Comparison of ENCODE assay signal across 8 mouse cellular contexts in the genomic region with DNA sequence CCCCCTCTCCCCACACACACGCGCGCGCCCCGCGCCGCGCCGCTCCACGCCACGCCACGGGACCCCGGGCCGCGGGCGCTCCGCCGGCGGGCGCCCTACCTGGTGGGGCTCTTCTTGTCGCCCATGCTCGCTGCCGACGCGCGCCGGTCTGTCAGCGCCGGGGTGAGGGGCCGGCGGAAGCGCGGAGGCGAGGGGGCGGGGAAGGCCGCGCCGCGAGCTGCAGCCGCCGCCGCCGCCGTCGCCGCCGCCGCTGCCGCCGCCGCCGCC. TPM values are rescaled to one million over a fixed set of nuclear protein-coding genes. Genes with fewer than 3 reads are reported as not detected.
DNase-seq lines count a peak whose midpoint lies in the region; ATAC-seq and TF ChIP-seq lines count a peak whose summit lies in the region.

No protein-coding gene starts in this region.

- H3K36me3 ChIP-seq in heart, embryonic 16.5 days (ENCODE audit: control insufficient read depth, insufficient read depth) = no peaks in the 10 kb centered on the region
- H3K36me3 ChIP-seq in G1E (replicated peaks) = peaks cover 16% of the 10 kb centered on the region
- 0 out of 2 replicates have a peak, but pooled peaks cover 2% of the 10 kb centered on the region for H3K36me3 ChIP-seq in forebrain, postnatal 0 days (ENCODE audit: insufficient read depth)
- peaks cover under 1% of the 10 kb centered on the region; the same call in 1 of the 2 replicates for H3K36me3 ChIP-seq in liver, postnatal 0 days (replicated peaks; ENCODE audit: insufficient read depth, low read length)

- under 1% methylated on average over 28 of the region's 52 CpGs for WGBS in heart, embryonic 16.5 days
- WGBS in forebrain, postnatal 0 days = 2% methylated on average over 20 of the region's 52 CpGs
- no CpG with 5 or more reads among the region's 52 CpGs for WGBS in liver, postnatal 0 days (ENCODE audit: insufficient replicate concordance)

- no peak for DNase-seq in heart, adult 8-10 months (ENCODE audit: low spot score)
- DNase-seq in G1E (ENCODE audit: low spot score) = no peak
- DNase-seq in forebrain, postnatal 0 days = no peak
- DNase-seq in liver, postnatal 0 days = no peak
- no peak for DNase-seq in frontal cortex, postnatal 36 days (ENCODE audit: low spot score in 2 of 2)
- no peak for DNase-seq in urinary bladder, postnatal 14 days (ENCODE audit: low spot score)

- no peak for ATAC-seq in heart, embryonic 16.5 days (replicated peaks; ENCODE audit: extremely low read depth, insufficient read depth, low FRiP score)
- ATAC-seq in G1E (ENCODE audit: extremely low read depth, insufficient number of reproducible peaks, low FRiP score, poor library complexity, severe bottlenecking) = no peak
- peak; percentile 51 for ATAC-seq in forebrain, postnatal 0 days
- no peak for ATAC-seq in liver, postnatal 0 days
- ATAC-seq in activated CD4-positive, CD25-positive, alpha-beta regulatory T cell, adult 4 months = no peak

- no peak for TF ChIP-seq EP300 in liver, postnatal 0 days (IDR thresholded peaks at IDR 0.05; ENCODE audit: low read depth)

- peak overlapping the region; percentile 88 for H3K4me3 ChIP-seq in heart, embryonic 16.5 days (ENCODE audit: low read length)
- H3K4me3 ChIP-seq in G1E (ENCODE audit: low read depth, low read length) = peak overlapping the region; percentile 87
- H3K4me3 ChIP-seq in forebrain, postnatal 0 days (ENCODE audit: low read depth, low read length) = peak overlapping the region; percentile 99
- peak overlapping the region; percentile 69 for H3K4me3 ChIP-seq in liver, postnatal 0 days (ENCODE audit: low read depth, low read length)

- H3K9ac ChIP-seq in heart, embryonic 16.5 days (ENCODE audit: low read length) = peak overlapping the region; percentile 76
- H3K9ac ChIP-seq in forebrain, postnatal 0 days = peak overlapping the region; percentile 83
- peak overlapping the region; percentile 92 for H3K9ac ChIP-seq in liver, postnatal 0 days (replicated peaks)

- no peaks in the 10 kb centered on the region for H3K9me3 ChIP-seq in heart, embryonic 16.5 days (replicated peaks; ENCODE audit: control insufficient read depth, low read length)
- H3K9me3 ChIP-seq in G1E (replicated peaks) = no peaks in the 10 kb centered on the region
- H3K9me3 ChIP-seq in forebrain, postnatal 0 days (ENCODE audit: low read length) = no peaks in the 10 kb centered on the region
- H3K9me3 ChIP-seq in liver, postnatal 0 days (ENCODE audit: low read length) = no peaks in the 10 kb centered on the region

- no peaks in the 10 kb centered on the region for H3K27me3 ChIP-seq in heart, embryonic 16.5 days (ENCODE audit: control insufficient read depth, insufficient read depth, low read length)
- peaks cover 31% of the 10 kb centered on the region for H3K27me3 ChIP-seq in G1E (ENCODE audit: insufficient read depth, low read length)
- no peaks in the 10 kb centered on the region for H3K27me3 ChIP-seq in forebrain, postnatal 0 days (ENCODE audit: insufficient read depth, low read length)
- no peaks in the 10 kb centered on the region for H3K27me3 ChIP-seq in liver, postnatal 0 days (ENCODE audit: insufficient read depth, low read length)

- no peak for TF ChIP-seq CTCF in G1E (IDR thresholded peaks at IDR 0.05; ENCODE audit: low read depth, low read length)
- TF ChIP-seq CTCF in forebrain, postnatal 0 days (IDR thresholded peaks at IDR 0.05; ENCODE audit: low read depth) = no peak
- TF ChIP-seq CTCF in liver, postnatal 0 days (IDR thresholded peaks at IDR 0.05; ENCODE audit: low read depth) = no peak

- H3K4me2 ChIP-seq in heart, embryonic 16.5 days (ENCODE audit: low read depth, low read length) = peak overlapping the region; percentile 89
- peak overlapping the region; percentile 85 for H3K4me2 ChIP-seq in forebrain, postnatal 0 days (ENCODE audit: low read depth)
- peak overlapping the region; percentile 96 for H3K4me2 ChIP-seq in liver, postnatal 0 days (ENCODE audit: low read depth, low read length)

- H3K4me1 ChIP-seq in heart, embryonic 16.5 days (ENCODE audit: control insufficient read depth, insufficient read depth, low read length) = peaks cover 4% of the 10 kb centered on the region
- H3K4me1 ChIP-seq in G1E (ENCODE audit: insufficient read depth, low read depth, low read length) = peaks cover 12% of the 10 kb centered on the region
- 0 out of 2 replicates have a peak, but pooled peaks cover 4% of the 10 kb centered on the region for H3K4me1 ChIP-seq in forebrain, postnatal 0 days (ENCODE audit: insufficient read depth)
- peaks cover 10% of the 10 kb centered on the region; the same call in 1 of the 2 replicates for H3K4me1 ChIP-seq in liver, postnatal 0 days (ENCODE audit: insufficient read depth)

- peak overlapping the region; percentile 87 for H3K27ac ChIP-seq in heart, embryonic 16.5 days (ENCODE audit: low read length)
- H3K27ac ChIP-seq in forebrain, postnatal 0 days (ENCODE audit: low read depth, low read length) = peak overlapping the region; percentile 90
- H3K27ac ChIP-seq in liver, postnatal 0 days (ENCODE audit: low read depth) = peak overlapping the region; percentile 95

RNA-seq across cellular contexts. Expression of a gene that starts 0.1 kb away (rescaled TPM):
- 58.7 and 70.2 TPM in 2 replicates for polyA plus RNA-seq in heart, embryonic 16.5 days (2015; fragmentation: Nextera tagmentation; extraction: Ambion mirVana)
- total RNA-seq in heart, adult 8-10 months (2022) = 10 to 100 TPM; 20.8 to 22.3 (median 21.7) TPM
- total RNA-seq in G1E (2014; fragmentation: Nextera tagmentation) (50.0 and 59.2 TPM in 2 replicates), G1E (2017) (35.6 and 39.7 TPM in 2 replicates)
- polyA plus RNA-seq in G1E (2012) = 24.4 and 35.2 TPM in 2 replicates
- total RNA-seq in forebrain, postnatal 0 days (2014; rRNA removed) = 83.7 and 87.4 TPM in 2 replicates
- 155 and 160 TPM in 2 replicates for polyA plus RNA-seq in forebrain, postnatal 0 days (2015; fragmentation: Nextera tagmentation; extraction: Ambion mirVana)
- polyA plus RNA-seq in liver, postnatal 0 days (2015; fragmentation: Nextera tagmentation; extraction: Ambion mirVana) = 25.7 and 26.4 TPM in 2 replicates
- polyA plus RNA-seq in activated CD4-positive, CD25-positive, alpha-beta regulatory T cell, adult 4 months (2017; shearing (Covaris generic)) = 10 to 100 TPM; 30.5 to 34.1 TPM
